Mouse (Mus musculus): ENCODE measurements around the gene Safb2.

DNA sequence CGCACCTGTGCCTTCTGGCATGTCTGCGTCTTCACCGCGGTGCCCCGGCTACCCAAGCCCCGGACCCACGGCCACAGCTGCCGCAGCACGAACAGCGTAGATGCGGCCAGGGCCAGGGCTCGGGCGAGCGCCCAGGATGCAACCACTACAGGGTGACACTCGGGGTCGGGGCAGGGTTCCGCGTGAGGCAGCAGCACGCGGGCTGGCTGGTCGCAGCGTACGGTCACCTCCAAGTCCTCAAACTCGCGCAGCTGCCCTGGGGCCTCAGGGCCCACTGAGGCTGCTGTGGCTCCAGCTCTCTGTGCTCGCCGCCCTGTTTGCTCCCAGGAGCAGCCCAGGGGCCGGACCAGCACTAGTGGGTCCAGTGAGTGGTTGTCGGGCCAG lies 72.7 kb downstream of the Safb2 start:
- TF ChIP-seq CTCF (IDR thresholded peaks at IDR 0.05; ENCODE audit: low read depth) = no peak
- no peak for TF ChIP-seq EP300 (optimal IDR thresholded peaks at IDR 0.05)

Data from stomach, postnatal 0 days (tissue).